Mouse (Mus musculus): ENCODE data around the gene Sestd1. TPM values are rescaled to one million over a fixed set of nuclear protein-coding genes. Genes with fewer than 3 reads are reported as not detected.

Sestd1 gene
- polyA plus RNA-seq, 1 experiment = 12.1 TPM

DNA sequence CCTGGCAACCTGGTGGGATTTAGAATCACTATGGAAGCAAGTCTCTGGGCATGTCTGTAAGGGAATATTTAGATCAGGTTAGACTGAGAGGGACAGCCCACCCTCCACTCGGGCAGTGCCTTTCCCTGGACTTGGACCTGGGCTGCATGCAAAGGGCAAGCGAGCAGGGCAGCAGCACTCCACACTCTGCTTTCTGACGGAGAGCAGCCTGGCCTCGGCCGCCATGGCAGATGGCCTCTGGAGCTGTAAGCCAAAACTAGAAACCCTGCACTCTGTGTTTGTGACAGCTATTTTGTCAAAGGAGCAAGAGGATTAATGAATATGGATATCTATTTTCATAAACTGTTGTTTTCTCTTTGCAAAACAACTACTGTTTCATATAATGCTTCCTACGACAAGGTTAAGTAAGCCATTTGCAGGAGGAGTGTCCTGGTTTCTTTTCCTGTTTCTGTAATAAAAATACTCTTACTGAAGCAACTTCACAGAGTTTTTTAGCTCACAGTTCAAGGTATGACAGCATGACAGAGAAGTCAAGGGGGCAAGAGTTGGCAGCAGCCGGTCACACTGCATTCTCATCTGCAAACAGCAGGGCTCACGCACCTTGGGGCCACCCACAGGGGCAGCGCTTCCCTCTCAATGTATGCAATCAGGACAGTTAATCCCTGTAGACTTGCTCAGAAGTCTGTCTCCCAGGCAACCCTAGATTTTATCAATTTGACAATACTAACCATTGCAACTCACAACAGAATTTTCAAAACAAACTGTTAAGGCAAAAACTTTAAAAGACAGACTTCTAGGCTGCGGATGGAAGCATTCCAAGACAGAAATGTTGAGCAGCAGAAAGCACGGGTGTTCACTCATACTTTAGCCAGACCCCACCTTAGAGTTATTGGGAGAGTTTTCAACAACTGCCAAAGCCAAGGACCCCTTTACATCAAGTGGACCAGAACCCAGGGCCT, 16.6 kb downstream of the Sestd1 start:
- TF ChIP-seq CTCF (IDR thresholded peaks at IDR 0.05; ENCODE audit: insufficient read depth, low read length) = no peak
- no peak for TF ChIP-seq POLR2A (IDR thresholded peaks at IDR 0.05; ENCODE audit: borderline replicate concordance, extremely low read depth, low read depth, low read length)
- 72% methylated on average over 11 of the region's 11 CpGs for WGBS
- Histone ChIP-seq H3K4me3 (replicated peaks; ENCODE audit: extremely low read depth, low read depth, low read length) (no peak overlapping the region), H3K4me1 (ENCODE audit: control insufficient read depth, insufficient read depth, low read length) (peaks cover 2% of the 10 kb centered on the region)
- DNase-seq = no peak

GRCm38 (mm10) chr2:77260134-77260533, 20.3 kb downstream of the Sestd1 start:
- no peak for TF ChIP-seq POLR2A (IDR thresholded peaks at IDR 0.05; ENCODE audit: borderline replicate concordance, extremely low read depth, low read depth, low read length)
- TF ChIP-seq CTCF (IDR thresholded peaks at IDR 0.05; ENCODE audit: insufficient read depth, low read length) = no peak
- DNase-seq = no peak

GRCm38 (mm10) chr2:77253227-77253626, 27.2 kb downstream of the Sestd1 start:
- 83% methylated on average over 6 of the region's 6 CpGs for WGBS
- TF ChIP-seq POLR2A (IDR thresholded peaks at IDR 0.05; ENCODE audit: borderline replicate concordance, extremely low read depth, low read depth, low read length) (no peak), CTCF (IDR thresholded peaks at IDR 0.05; ENCODE audit: insufficient read depth, low read length) (no peak)
- Histone ChIP-seq H3K4me3 (replicated peaks; ENCODE audit: extremely low read depth, low read depth, low read length) (no peak overlapping the region), H3K4me1 (ENCODE audit: control insufficient read depth, insufficient read depth, low read length) (no peaks in the 10 kb centered on the region)
- DNase-seq = no peak

More at GRCm38 (mm10) chr2:77260134-77260533, 20.3 kb downstream of the Sestd1 start:
- H3K4me3 ChIP-seq (replicated peaks; ENCODE audit: extremely low read depth, low read depth, low read length) = no peak overlapping the region
- WGBS = 68% methylated on average over 4 of the region's 4 CpGs
- no peaks in the 10 kb centered on the region for H3K4me1 ChIP-seq (ENCODE audit: control insufficient read depth, insufficient read depth, low read length)

GRCm38 (mm10) chr2:77251736-77252135, 28.7 kb downstream of the Sestd1 start:
- no peak overlapping the region for H3K4me3 ChIP-seq (replicated peaks; ENCODE audit: extremely low read depth, low read depth, low read length)
- no peak for DNase-seq
- 96% methylated on average over 6 of the region's 6 CpGs for WGBS
- TF ChIP-seq CTCF (IDR thresholded peaks at IDR 0.05; ENCODE audit: insufficient read depth, low read length) = no peak
- H3K4me1 ChIP-seq (ENCODE audit: control insufficient read depth, insufficient read depth, low read length) = no peaks in the 10 kb centered on the region

GRCm38 (mm10) chr2:77249771-77250681, 30.4 kb downstream of the Sestd1 start:
- no peak overlapping the region for H3K4me3 ChIP-seq (replicated peaks; ENCODE audit: extremely low read depth, low read depth, low read length)
- no peaks in the 10 kb centered on the region for H3K4me1 ChIP-seq (ENCODE audit: control insufficient read depth, insufficient read depth, low read length)
- TF ChIP-seq POLR2A (IDR thresholded peaks at IDR 0.05; ENCODE audit: borderline replicate concordance, extremely low read depth, low read depth, low read length) (no peak), CTCF (IDR thresholded peaks at IDR 0.05; ENCODE audit: insufficient read depth, low read length) (peak; percentile 92)
- WGBS = 43% methylated on average over 8 of the region's 8 CpGs
- DNase-seq = peak; percentile 40

DNA sequence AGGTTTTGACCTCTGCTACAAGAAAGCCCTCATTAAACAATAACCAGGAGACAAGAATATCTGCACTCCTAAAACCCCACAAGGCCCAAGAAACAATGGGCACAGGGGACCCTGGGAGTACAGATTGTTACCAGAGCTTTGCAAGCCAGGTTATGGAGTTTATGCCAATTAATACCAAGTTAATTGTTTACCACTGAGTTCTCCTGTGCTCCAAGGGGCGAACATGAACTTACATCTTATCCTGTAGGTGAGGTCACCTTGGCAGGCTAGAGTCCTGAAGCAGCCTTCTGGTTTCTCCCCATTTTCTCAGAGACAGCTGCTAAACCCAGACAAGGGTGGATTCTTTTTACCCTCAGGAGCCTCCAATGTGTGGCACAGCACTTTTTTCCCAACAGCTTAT, 32.0 kb downstream of the Sestd1 start:
- TF ChIP-seq POLR2A (IDR thresholded peaks at IDR 0.05; ENCODE audit: borderline replicate concordance, extremely low read depth, low read depth, low read length) (no peak), CTCF (IDR thresholded peaks at IDR 0.05; ENCODE audit: insufficient read depth, low read length) (no peak)
- Histone ChIP-seq H3K4me3 (replicated peaks; ENCODE audit: extremely low read depth, low read depth, low read length) (no peak overlapping the region), H3K4me1 (ENCODE audit: control insufficient read depth, insufficient read depth, low read length) (no peaks in the 10 kb centered on the region)
- no peak for DNase-seq
- WGBS = 94% methylated on average over 1 of the region's 1 CpGs

- WGBS = 87% methylated on average over 10 of the region's 10 CpGs
- TF ChIP-seq POLR2A (IDR thresholded peaks at IDR 0.05; ENCODE audit: borderline replicate concordance, extremely low read depth, low read depth, low read length) = no peak
- no peak for TF ChIP-seq CTCF (IDR thresholded peaks at IDR 0.05; ENCODE audit: insufficient read depth, low read length)
- Histone ChIP-seq H3K4me1 (ENCODE audit: control insufficient read depth, insufficient read depth, low read length) (no peaks in the 10 kb centered on the region), H3K4me3 (replicated peaks; ENCODE audit: extremely low read depth, low read depth, low read length) (no peak overlapping the region)
- DNase-seq = no peak
These were observed 33.1 kb downstream of the Sestd1 start for GRCm38 (mm10) chr2:77247200-77247830.

GRCm38 (mm10) chr2:77245806-77246205, 34.6 kb downstream of the Sestd1 start:
- H3K4me1 ChIP-seq (ENCODE audit: control insufficient read depth, insufficient read depth, low read length) = no peaks in the 10 kb centered on the region
- no peak overlapping the region for H3K4me3 ChIP-seq (replicated peaks; ENCODE audit: extremely low read depth, low read depth, low read length)
- WGBS = 55% methylated on average over 3 of the region's 3 CpGs
- DNase-seq = no peak
- TF ChIP-seq CTCF (IDR thresholded peaks at IDR 0.05; ENCODE audit: insufficient read depth, low read length) = no peak
- TF ChIP-seq POLR2A (IDR thresholded peaks at IDR 0.05; ENCODE audit: borderline replicate concordance, extremely low read depth, low read depth, low read length) = no peak

GRCm38 (mm10) chr2:77242248-77242647, 38.1 kb downstream of the Sestd1 start:
- no peak for DNase-seq
- no peak for TF ChIP-seq POLR2A (IDR thresholded peaks at IDR 0.05; ENCODE audit: borderline replicate concordance, extremely low read depth, low read depth, low read length)
- no peak for TF ChIP-seq CTCF (IDR thresholded peaks at IDR 0.05; ENCODE audit: insufficient read depth, low read length)
- Histone ChIP-seq H3K4me3 (replicated peaks; ENCODE audit: extremely low read depth, low read depth, low read length) (no peak overlapping the region), H3K4me1 (ENCODE audit: control insufficient read depth, insufficient read depth, low read length) (no peaks in the 10 kb centered on the region)
- WGBS = 92% methylated on average over 6 of the region's 6 CpGs

All from lung, adult 2 months (tissue).